Mouse (Mus musculus) liver, adult 2 months (tissue): Measurements from ENCODE around the gene Bcl2a1c. TPM values are rescaled to one million over a fixed set of nuclear protein-coding genes. Genes with fewer than 3 reads are reported as not detected.

ENCODE experiments used
- DNase-seq: peaks from one replicate; pipeline ENCODE4 v3.0.0-alpha.2; 2011; ENCODE audit warnings: low read depth, low spot score; ENCODE audit errors: extremely low read depth
- H3K27ac ChIP-seq: fragments of 200-500 bp; replicated peaks from 2 replicates; pipeline ENCODE4 v1.5.1; 2012; ENCODE audit warnings: low read depth, mild to moderate bottlenecking, control low read depth, inconsistent platforms, low read length; ENCODE audit not compliant: insufficient read depth
- H3K27me3 ChIP-seq: fragments of 200-500 bp; 2 replicates; pipeline ENCODE4 v1.6.1; 2012; ENCODE audit warnings: mild to moderate bottlenecking, moderate library complexity, low read length, inconsistent platforms; ENCODE audit not compliant: control insufficient read depth, insufficient read depth
- H3K36me3 ChIP-seq: fragments of 200-500 bp; 2 replicates; pipeline ENCODE4 v1.6.1; 2012; ENCODE audit warnings: low read length, inconsistent platforms; ENCODE audit not compliant: control insufficient read depth, insufficient read depth
- H3K4me1 ChIP-seq: fragments of 200-500 bp; 2 replicates; pipeline ENCODE4 v1.6.1; 2011; ENCODE audit warnings: low read length; ENCODE audit not compliant: control insufficient read depth, insufficient read depth
- H3K4me3 ChIP-seq: fragments of 200-500 bp; 2 replicates; pipeline ENCODE4 v1.5.1; 2011; ENCODE audit warnings: low read depth, mild to moderate bottlenecking, control low read depth, low read length, moderate library complexity; ENCODE audit not compliant: insufficient read depth
- H3K79me2 ChIP-seq: fragments of 200-500 bp; 2 replicates; pipeline ENCODE4 v1.6.1; 2012; ENCODE audit warnings: inconsistent platforms, mild to moderate bottlenecking, low read length, moderate library complexity; ENCODE audit not compliant: control insufficient read depth, insufficient read depth
- H3K9ac ChIP-seq: fragments of 200-500 bp; 2 replicates; pipeline ENCODE4 v1.6.1; 2012; ENCODE audit warnings: low read depth, mild to moderate bottlenecking, control low read depth, inconsistent platforms, low read length
- CTCF ChIP-seq: fragments of 200-500 bp; IDR thresholded peaks from 2 replicates; pipeline ENCODE4 v1.5.1; 2011; ENCODE audit warnings: low read depth, low read length, control low read depth
- POLR2A ChIP-seq: fragments of 200-500 bp; IDR thresholded peaks from 2 replicates; pipeline ENCODE4 v1.6.1; 2011; ENCODE audit warnings: low read length, control low read depth; ENCODE audit not compliant: insufficient read depth; ENCODE audit errors: extremely low read depth
- WGBS: fragments of 180-500 bp; shearing (Covaris S2); methylation state at CpG from one replicate; pipeline ENCODE4 v1.1.7; 2018; 5-methylcytosine and 5-hydroxymethylcytosine counted together
- polyA plus RNA-seq: library from polyadenylated mRNA; depleted of rRNA; stranded (reverse); fragments of >200 nt; gene quantifications from 2 replicates; pipeline ENCODE4 v1.2.3, GENCODE M21; 2012; rRNA removed
- total RNA-seq: library from RNA; depleted of rRNA; stranded (reverse); fragments of >200 nt; gene quantifications from 2 replicates; pipeline ENCODE4 v1.2.3, GENCODE M21; 2014; rRNA removed

Bcl2a1c gene
- total and polyA plus RNA-seq, 2 experiments: not detected

DNA sequence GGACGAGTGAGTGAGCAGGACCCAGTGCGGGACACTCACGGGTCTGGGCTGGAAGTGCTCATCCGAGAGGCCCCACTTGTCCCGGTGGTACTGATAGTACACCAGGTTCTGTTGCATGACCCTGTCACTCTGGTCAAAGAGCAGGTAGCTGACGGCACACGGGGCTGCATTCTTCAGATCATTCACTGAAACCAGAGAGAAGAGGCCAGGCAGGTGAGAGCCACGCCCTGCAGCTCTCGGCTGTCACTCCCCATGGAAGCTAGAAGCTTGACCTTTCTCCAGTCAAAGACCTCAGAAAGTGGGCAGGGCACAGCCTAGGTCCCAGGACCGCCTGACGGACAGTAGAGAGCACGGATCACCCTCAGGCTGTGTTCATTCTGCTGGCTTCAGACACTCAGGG lies 49.9 kb downstream of the Bcl2a1c start:
- H3K9ac ChIP-seq: no peak overlapping the region
- H3K4me3 ChIP-seq: no peak overlapping the region
- no peaks in the 10 kb centered on the region for H3K4me1 ChIP-seq
- no peaks in the 10 kb centered on the region for H3K27me3 ChIP-seq
- no peak overlapping the region for H3K27ac ChIP-seq
- no peaks in the 10 kb centered on the region for H3K36me3 ChIP-seq
- TF ChIP-seq POLR2A: no peak
- TF ChIP-seq CTCF: no peak
- WGBS: 91% methylated on average over 12 of the region's 12 CpGs
- no peak for DNase-seq
- no peaks in the 10 kb centered on the region for H3K79me2 ChIP-seq

Other genes with a start within 250 kb of the Bcl2a1c start
- 4.8 and 5.5 TPM in 2 replicates for gene Crtap, start 60.5 kb downstream of the Bcl2a1c start, total RNA-seq
- gene Crtap, start 60.5 kb downstream of the Bcl2a1c start, polyA plus RNA-seq: 9.6 and 12.7 TPM in 2 replicates
- 13.2 and 13.6 TPM in 2 replicates for gene Glb1, start 70.9 kb downstream of the Bcl2a1c start, total RNA-seq
- 14.4 and 16.7 TPM in 2 replicates for gene Glb1, start 70.9 kb downstream of the Bcl2a1c start, polyA plus RNA-seq
- gene Tmppe, start 71.0 kb downstream of the Bcl2a1c start, total RNA-seq: 3.0 and 4.4 TPM in 2 replicates
- 2.3 and 3.6 TPM in 2 replicates for gene Tmppe, start 71.0 kb downstream of the Bcl2a1c start, polyA plus RNA-seq
- gene Ccr4, start 174.8 kb downstream of the Bcl2a1c start, total RNA-seq: 0.09 and 0.13 TPM in 2 replicates
- gene Ccr4, start 174.8 kb downstream of the Bcl2a1c start, polyA plus RNA-seq: 0.29 TPM in 1 of 2 replicates, not detected in the other
- gene C130032M10Rik, start 185.6 kb downstream of the Bcl2a1c start, total RNA-seq: not detected in 2 replicates
- not detected in 2 replicates for gene C130032M10Rik, start 185.6 kb downstream of the Bcl2a1c start, polyA plus RNA-seq
- under 0.01 TPM in 1 of 2 replicates, not detected in the other for gene Trim71, start 234.2 kb downstream of the Bcl2a1c start, total RNA-seq
- 0.02 TPM in 1 of 2 replicates, not detected in the other for gene Trim71, start 234.2 kb downstream of the Bcl2a1c start, polyA plus RNA-seq